Mouse (Mus musculus) lung, adult 2 months (tissue): ENCODE data around the gene Arpc4. TPM values are rescaled to one million over a fixed set of nuclear protein-coding genes. Genes with fewer than 3 reads are reported as not detected.

ENCODE experiments used
- DNase-seq: peaks from one replicate; pipeline ENCODE4 v3.0.0; 2022
- H3K4me1 ChIP-seq: fragments of 200-500 bp; 2 replicates; pipeline ENCODE4 v1.6.1; 2011; ENCODE audit warnings: low read length; ENCODE audit not compliant: control insufficient read depth, insufficient read depth
- H3K4me3 ChIP-seq: fragments of 200-500 bp; replicated peaks from 2 replicates; pipeline ENCODE3; 2011; ENCODE audit warnings: low read depth, mild to moderate bottlenecking, control low read depth, low read length; ENCODE audit errors: extremely low read depth
- CTCF ChIP-seq: fragments of 200-500 bp; IDR thresholded peaks from 2 replicates; pipeline ENCODE4 v1.5.1; 2011; ENCODE audit warnings: mild to moderate bottlenecking, low read length, control low read depth; ENCODE audit not compliant: insufficient read depth
- POLR2A ChIP-seq: fragments of 200-500 bp; IDR thresholded peaks from 2 replicates; pipeline ENCODE4 v1.6.1; 2011; ENCODE audit warnings: low read depth, mild to moderate bottlenecking, control low read depth, low read length, borderline replicate concordance; ENCODE audit errors: extremely low read depth
- WGBS: fragments of 180-500 bp; shearing (Covaris S2); methylation state at CpG from one replicate; pipeline ENCODE4 v1.1.7; 2018; 5-methylcytosine and 5-hydroxymethylcytosine counted together
- polyA plus RNA-seq: library from polyadenylated mRNA; depleted of rRNA; stranded (reverse); fragments of >200 nt; gene quantifications from 2 replicates; pipeline ENCODE4 v1.2.3, GENCODE M21; 2012

The Arpc4 gene
- polyA plus RNA-seq, 1 experiment: 67.0 TPM

DNA sequence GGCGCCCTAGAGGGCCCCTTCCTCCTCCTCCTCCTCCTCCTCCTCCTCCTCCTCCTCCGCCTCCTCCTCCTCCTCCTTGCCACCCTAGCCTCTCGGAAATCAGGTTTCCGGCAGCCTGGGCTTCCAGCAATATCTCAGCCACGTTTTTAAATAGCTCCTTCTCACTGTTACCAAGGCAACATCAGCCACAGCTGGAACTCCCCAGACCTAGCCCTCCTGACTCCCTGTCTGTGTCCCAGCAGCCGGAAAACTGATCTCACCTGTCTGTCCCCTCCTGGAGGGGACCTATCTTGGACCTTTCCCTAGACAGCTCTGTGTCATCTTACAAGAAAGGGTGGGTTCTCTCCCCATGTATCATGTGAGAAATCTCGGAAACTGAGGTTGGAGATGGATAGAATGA lies 35.6 kb upstream of the Arpc4 start:
- DNase-seq: no peak
- TF ChIP-seq CTCF: no peak
- TF ChIP-seq POLR2A: no peak
- peaks cover 14% of the 10 kb centered on the region for H3K4me1 ChIP-seq
- 28% methylated on average over 4 of the region's 7 CpGs for WGBS
- no peak overlapping the region for H3K4me3 ChIP-seq

DNA sequence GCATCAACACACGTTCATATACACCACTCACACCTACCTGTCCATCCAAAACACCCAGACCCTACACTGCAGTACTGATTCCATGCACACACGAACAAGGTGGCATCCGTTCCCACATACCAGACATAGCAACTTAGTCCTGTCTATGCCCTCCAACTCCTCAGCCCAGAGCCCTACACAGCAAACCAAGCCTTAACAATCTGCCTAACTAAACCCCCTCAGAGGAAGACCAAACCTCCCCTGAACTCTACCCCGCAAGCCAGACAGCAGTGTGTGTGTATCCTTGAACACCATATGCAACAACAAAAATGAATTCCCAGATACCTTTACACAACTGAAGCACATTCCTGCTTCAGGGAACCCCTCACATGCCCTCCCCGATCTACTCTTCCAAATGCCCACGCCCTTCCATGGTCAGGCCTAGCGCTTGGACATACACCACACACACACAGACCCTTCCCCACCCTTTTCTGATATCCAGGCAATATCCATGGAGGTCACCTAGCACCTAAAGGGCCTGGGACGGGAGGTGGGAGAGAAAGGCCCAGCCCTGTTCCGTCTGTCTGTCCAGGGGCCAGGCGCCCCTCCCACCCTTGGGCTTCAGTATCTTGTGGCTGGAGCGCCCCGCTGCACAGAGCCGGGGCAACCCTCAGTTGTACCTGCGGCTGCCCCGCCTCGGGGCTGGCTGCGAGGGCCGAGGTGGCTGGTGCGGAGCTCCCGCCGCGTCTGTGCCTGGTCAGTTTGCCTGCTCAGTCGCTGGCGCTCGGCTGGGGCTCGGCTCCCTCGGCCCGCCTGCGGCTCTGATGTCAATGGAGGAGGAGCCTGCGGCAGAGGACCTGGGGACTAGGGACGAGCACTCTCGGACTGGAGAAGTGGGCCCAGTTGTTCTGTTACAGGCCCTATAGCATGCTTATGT lies 34.5 kb upstream of the Arpc4 start, which contains the start of gene Camk1:
Gene Camk1 (minus strand): TSS at position 808 of the 916 bp plus-strand sequence.
- peak within 1 kb of the TSS; percentile 77 for H3K4me3 ChIP-seq
- TF ChIP-seq POLR2A (peak; percentile 77), CTCF (no peak)
- H3K4me1 ChIP-seq: peaks cover 14% of the 10 kb centered on the region
- WGBS: 7% methylated on average over 32 of the region's 32 CpGs
- DNase-seq: peak; percentile 82

DNA sequence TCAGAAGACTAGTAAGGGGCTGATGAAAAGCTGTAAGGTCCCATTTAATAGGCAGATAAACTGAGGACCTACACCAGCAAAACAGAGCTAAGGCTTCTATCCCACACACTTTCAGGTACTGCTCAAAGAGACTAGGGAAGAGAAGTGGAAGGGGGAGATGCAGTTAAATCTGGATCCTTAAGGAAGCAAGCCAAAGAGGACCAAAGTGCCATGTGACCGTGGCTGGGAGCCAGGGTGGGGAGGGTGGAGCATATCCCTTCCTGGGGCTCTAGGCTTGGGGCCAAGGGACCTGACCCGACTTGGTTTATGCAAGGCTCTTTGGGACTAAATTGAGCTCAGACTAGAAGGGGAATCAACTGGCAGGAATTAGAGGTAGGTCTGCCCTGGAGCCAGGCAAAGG lies 33.6 kb upstream of the Arpc4 start:
- Histone ChIP-seq H3K4me1 (peaks cover 14% of the 10 kb centered on the region), H3K4me3 (no peak overlapping the region)
- no peak for TF ChIP-seq POLR2A
- TF ChIP-seq CTCF: no peak
- WGBS: 16% methylated on average over 2 of the region's 2 CpGs
- DNase-seq: peak; percentile 82

DNA sequence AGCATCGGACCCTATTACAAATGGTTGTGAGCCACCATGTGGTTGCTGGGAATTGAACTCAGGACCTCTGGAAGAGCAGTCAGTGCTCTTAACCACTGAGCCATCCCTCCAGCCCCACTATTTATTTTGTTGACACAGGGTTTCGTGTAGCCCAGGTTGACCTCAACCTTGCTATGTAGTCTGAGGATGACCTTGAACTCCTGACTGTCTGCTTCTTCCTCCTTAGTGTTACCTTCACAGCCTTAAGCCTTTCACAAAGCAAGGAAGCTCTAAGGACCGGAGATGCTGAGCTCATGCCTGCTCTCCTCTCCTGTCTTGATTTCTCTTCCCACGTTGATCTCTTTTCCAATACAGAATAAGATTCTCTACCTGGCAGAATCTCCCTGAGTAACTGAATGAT lies 31.0 kb upstream of the Arpc4 start:
- no peak for TF ChIP-seq POLR2A
- TF ChIP-seq CTCF: no peak
- 76% methylated on average over 4 of the region's 4 CpGs for WGBS
- no peak for DNase-seq
- peaks cover 12% of the 10 kb centered on the region for H3K4me1 ChIP-seq
- no peak overlapping the region for H3K4me3 ChIP-seq

DNA sequence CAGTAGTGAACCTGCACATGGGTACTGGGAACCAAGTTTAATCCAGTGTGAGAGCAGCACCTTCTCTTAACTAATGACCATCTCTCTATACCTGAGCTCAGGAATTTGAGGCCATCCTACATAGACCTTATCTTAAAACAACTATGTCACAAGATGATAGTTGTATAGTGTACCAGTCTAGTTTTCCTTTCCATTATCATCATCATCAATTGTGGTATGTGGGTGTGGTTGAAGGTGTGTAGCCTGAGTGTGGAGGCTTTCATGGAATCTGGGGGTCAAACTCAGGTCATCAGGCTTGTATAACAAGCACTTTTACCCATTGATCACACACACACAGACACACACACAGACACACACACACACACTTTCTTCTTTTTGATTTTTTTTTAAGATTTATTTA lies 27.4 kb upstream of the Arpc4 start:
- TF ChIP-seq POLR2A (no peak), CTCF (no peak)
- Histone ChIP-seq H3K4me3 (no peak overlapping the region), H3K4me1 (0 out of 2 replicates have a peak, but pooled peaks cover 2% of the 10 kb centered on the region)
- no peak for DNase-seq

DNA sequence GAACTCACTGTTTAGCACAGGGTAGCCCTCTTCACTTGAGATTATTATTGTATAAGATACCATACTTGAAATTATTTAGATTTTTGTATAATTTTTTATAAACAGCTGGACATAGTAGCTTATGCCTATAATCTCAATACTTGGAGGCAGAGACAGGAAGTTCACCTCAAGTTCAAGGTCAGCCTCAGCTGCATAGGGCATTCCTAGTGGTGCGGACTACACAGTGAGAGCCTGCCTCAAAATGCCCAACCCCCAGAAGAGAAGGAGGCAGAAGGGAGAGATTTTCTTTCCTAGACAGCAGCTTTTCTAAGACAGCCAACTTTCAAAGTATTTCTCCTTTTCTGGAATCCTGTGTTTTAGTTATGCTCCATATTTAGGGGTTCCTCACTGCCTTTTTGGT lies 26.8 kb upstream of the Arpc4 start:
- 91% methylated on average over 1 of the region's 1 CpGs for WGBS
- no peak for DNase-seq
- Histone ChIP-seq H3K4me3 (no peak overlapping the region), H3K4me1 (0 out of 2 replicates have a peak, but pooled peaks cover 2% of the 10 kb centered on the region)
- TF ChIP-seq CTCF (no peak), POLR2A (no peak)

DNA sequence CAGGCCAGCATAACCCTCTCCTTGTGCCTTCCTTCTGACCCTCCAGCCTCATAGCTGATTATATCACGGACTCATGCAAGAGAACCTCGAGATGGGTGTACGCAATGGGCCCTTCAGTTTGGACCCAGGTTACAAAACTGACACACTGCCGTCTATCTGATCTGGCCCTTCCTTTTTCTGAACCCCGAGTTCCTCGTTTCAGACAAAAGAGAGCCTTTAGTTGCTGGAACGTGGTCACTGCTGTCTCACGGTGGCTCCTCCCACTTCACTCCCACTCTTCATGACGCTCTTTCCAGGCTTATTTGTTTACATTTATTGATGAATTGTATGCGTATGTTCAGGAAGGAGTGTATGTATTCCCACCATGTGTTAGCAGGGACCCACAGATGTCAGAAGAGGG lies 26.3 kb upstream of the Arpc4 start:
- 44% methylated on average over 10 of the region's 10 CpGs for WGBS
- Histone ChIP-seq H3K4me3 (no peak overlapping the region), H3K4me1 (0 out of 2 replicates have a peak, but pooled peaks cover 2% of the 10 kb centered on the region)
- no peak for DNase-seq
- TF ChIP-seq POLR2A: no peak
- TF ChIP-seq CTCF: no peak

DNA sequence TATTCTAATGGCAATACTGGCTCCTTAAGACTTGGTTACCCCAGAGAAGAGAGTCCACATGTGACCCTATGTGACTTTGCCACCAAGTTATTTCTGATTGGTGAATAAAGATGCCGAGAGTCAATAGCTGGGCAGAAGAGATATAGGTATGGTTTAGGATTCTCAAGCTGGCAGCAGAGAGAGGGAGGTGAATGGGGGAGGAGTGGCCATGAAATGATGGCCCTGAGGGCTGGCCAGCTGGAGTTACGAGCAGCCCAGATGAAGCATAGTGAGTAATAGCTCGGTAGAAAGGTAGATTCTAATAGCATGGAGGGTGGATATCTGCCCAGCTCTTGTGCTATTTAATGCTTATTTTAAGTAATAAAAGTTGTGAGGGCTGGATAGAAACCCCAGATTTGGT lies 25.1 kb upstream of the Arpc4 start:
- 0 out of 2 replicates have a peak, but pooled peaks cover 2% of the 10 kb centered on the region for H3K4me1 ChIP-seq
- no peak for TF ChIP-seq CTCF
- TF ChIP-seq POLR2A: no peak
- H3K4me3 ChIP-seq: no peak overlapping the region
- WGBS: 85% methylated on average over 3 of the region's 3 CpGs
- no peak for DNase-seq

DNA sequence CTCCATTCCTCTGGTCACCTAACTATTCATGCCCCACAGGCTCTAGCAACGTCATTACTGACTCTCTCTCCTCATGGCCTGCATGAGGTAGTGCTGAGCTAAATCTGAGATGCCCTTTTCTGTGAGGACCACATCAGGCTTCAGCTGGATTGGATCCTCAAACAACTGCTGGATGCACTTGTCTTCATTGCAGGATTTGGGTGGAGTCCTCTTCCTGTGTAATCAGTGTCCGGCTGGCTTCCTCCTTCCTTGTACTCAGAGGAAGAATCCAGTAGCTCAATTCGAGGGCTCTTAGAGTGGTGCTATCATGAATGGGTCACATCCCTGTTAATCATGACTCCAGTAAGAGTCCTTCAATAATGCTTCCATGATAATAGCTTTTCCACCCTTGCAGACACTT lies 24.2 kb upstream of the Arpc4 start:
- H3K4me3 ChIP-seq: no peak overlapping the region
- DNase-seq: no peak
- 40% methylated on average over 3 of the region's 3 CpGs for WGBS
- TF ChIP-seq CTCF (no peak), POLR2A (no peak)
- 0 out of 2 replicates have a peak, but pooled peaks cover 2% of the 10 kb centered on the region for H3K4me1 ChIP-seq

DNA sequence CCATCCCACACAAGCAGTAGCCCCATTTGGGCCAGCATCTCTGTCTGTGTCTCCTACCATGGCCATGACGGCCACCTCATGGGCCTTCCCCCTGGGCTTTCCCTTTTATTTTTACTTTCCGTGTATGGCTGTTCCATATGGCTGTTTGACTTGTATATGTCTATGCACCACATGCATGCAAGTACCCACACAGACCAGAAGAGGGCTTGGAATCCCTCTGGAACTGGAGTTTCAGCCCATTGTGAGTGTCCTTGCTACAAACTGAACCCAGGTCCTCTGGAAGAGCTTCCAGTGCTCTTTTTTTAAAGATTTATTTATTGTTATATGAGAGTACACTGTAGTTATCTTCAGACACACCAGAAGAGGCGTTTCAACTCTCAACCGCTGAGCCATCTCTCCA lies 16.4 kb upstream of the Arpc4 start:
- no peak overlapping the region for H3K4me3 ChIP-seq
- TF ChIP-seq POLR2A: no peak
- TF ChIP-seq CTCF: no peak
- 75% methylated on average over 4 of the region's 4 CpGs for WGBS

More for the DNA sequence above, 16.4 kb upstream of the Arpc4 start:
- no peaks in the 10 kb centered on the region for H3K4me1 ChIP-seq
- no peak for DNase-seq
